Mouse (Mus musculus) heart, embryonic 12.5 days (tissue): ENCODE measurements around the gene Gpr173. TPM values are rescaled to one million over a fixed set of nuclear protein-coding genes. Genes with fewer than 3 reads are reported as not detected.
"Not testable (repeated sequence)": the region's sequence is repeated elsewhere in the genome, so short reads cannot be mapped to it uniquely, and the experiment has no call there.

Experiments used
- ATAC-seq: fragments of 200-750 bp; cut with Nextera tagmentation; 2 replicates; pipeline ENCODE4 v1.8.0; 2017; ENCODE audit warnings: moderate TSS enrichment, moderate library complexity; ENCODE audit not compliant: insufficient number of reproducible peaks, low FRiP score
- H3K27ac ChIP-seq: fragments of 300-500 bp; sonication (generic); 2 replicates; pipeline ENCODE4 v1.5.1; 2016; ENCODE audit warnings: mild to moderate bottlenecking, moderate library complexity; ENCODE audit not compliant: poor library complexity, severe bottlenecking
- H3K27me3 ChIP-seq: fragments of 300-500 bp; sonication (generic); replicated peaks from 2 replicates; pipeline ENCODE4 v1.6.1; 2016; ENCODE audit warnings: mild to moderate bottlenecking, moderate library complexity
- H3K36me3 ChIP-seq: fragments of 300-500 bp; sonication (generic); 2 replicates; pipeline ENCODE4 v1.6.1; 2016; ENCODE audit warnings: mild to moderate bottlenecking, moderate library complexity
- H3K4me1 ChIP-seq: fragments of 300-500 bp; sonication (generic); replicated peaks from 2 replicates; pipeline ENCODE4 v1.6.1; 2016; ENCODE audit warnings: mild to moderate bottlenecking
- H3K4me2 ChIP-seq: fragments of 300-500 bp; sonication (generic); 2 replicates; pipeline ENCODE4 v1.6.1; 2016; ENCODE audit warnings: mild to moderate bottlenecking, moderate library complexity
- H3K4me3 ChIP-seq: fragments of 300-500 bp; sonication (generic); 2 replicates; pipeline ENCODE4 v1.5.1; 2016; ENCODE audit warnings: mild to moderate bottlenecking
- H3K9ac ChIP-seq: fragments of 300-500 bp; sonication (generic); 2 replicates; pipeline ENCODE4 v1.6.1; 2016; ENCODE audit warnings: mild to moderate bottlenecking, moderate library complexity
- H3K9me3 ChIP-seq: fragments of 300-500 bp; sonication (generic); replicated peaks from 2 replicates; pipeline ENCODE4 v1.6.1; 2016; ENCODE audit warnings: mild to moderate bottlenecking, moderate library complexity
- WGBS: fragments of 180-500 bp; shearing (Covaris S2); methylation state at CpG from one replicate; pipeline ENCODE4 v1.1.7; 2016; 5-methylcytosine and 5-hydroxymethylcytosine counted together
- polyA plus RNA-seq: library from polyadenylated mRNA; unstranded; fragments of >200 nt; fragmentation: Nextera tagmentation; extraction: Ambion mirVana; gene quantifications from 2 replicates; pipeline ENCODE4 v1.2.1, GENCODE M21; 2016

Gpr173 gene
- polyA plus RNA-seq, 1 experiment from 2014 or later: 2.9 TPM

GRCm38 (mm10) chrX:152336546-152337332, 31.8 kb downstream of the Gpr173 start:
- H3K27me3 ChIP-seq: peaks cover 34% of the 10 kb centered on the region
- peak overlapping the region; percentile 34 for H3K4me3 ChIP-seq
- peak; percentile 98 for ATAC-seq
- H3K4me1 ChIP-seq: peaks cover 12% of the 10 kb centered on the region; the same call in 1 of the 2 replicates
- 16% methylated on average over 33 of the region's 33 CpGs for WGBS
- peaks cover 23% of the 10 kb centered on the region for H3K36me3 ChIP-seq
- H3K9ac ChIP-seq: peak overlapping the region; percentile 73
- H3K4me2 ChIP-seq: peak overlapping the region; percentile 63
- H3K9me3 ChIP-seq: no peaks in the 10 kb centered on the region
- peak overlapping the region; percentile 86 for H3K27ac ChIP-seq

- WGBS: 36% methylated on average over 4 of the region's 4 CpGs
- not testable (repeated sequence) for H3K27ac ChIP-seq, H3K9ac ChIP-seq, ATAC-seq, H3K4me1 ChIP-seq, H3K9me3 ChIP-seq
- peak overlapping the region; percentile 34 for H3K4me3 ChIP-seq
- peak overlapping the region; percentile 63 for H3K4me2 ChIP-seq
- H3K36me3 ChIP-seq: peaks cover 23% of the 10 kb centered on the region
- peaks cover 28% of the 10 kb centered on the region for H3K27me3 ChIP-seq
Measured at GRCm38 (mm10) chrX:152336123-152336522, 32.4 kb downstream of the Gpr173 start.

- H3K27ac ChIP-seq, H3K4me3 ChIP-seq, H3K9ac ChIP-seq, H3K4me2 ChIP-seq, H3K4me1 ChIP-seq, H3K36me3 ChIP-seq, ATAC-seq, H3K9me3 ChIP-seq: not testable (repeated sequence)
- H3K27me3 ChIP-seq: peaks cover 29% of the 10 kb centered on the region
Measured at GRCm38 (mm10) chrX:152329400-152329799, 39.1 kb downstream of the Gpr173 start.

DNA sequence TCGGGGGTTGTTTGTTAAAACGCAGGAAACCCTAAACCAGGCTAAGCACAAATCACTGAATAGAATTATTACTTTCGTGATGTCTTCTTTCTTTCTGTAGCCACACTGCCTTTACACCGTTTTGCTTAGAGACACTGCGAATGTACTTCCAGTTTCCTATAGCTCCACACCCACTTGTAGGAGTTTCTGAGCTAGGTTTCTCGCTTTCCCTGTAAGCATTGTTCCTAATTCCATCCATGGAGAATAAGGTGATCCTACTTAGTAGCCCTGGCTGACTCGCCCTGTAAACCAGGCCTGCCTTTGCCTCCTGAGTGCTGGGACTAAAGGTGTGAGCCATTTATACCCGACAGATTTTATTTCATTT, 40.8 kb downstream of the Gpr173 start:
- peaks cover 26% of the 10 kb centered on the region for H3K27me3 ChIP-seq
- H3K27ac ChIP-seq: peak overlapping the region; percentile 38; the same call in 1 of the 2 replicates
- 18% methylated on average over 8 of the region's 8 CpGs for WGBS
- 0 out of 2 replicates have a peak, but pooled peaks have one; percentile 18 for ATAC-seq
- H3K4me2 ChIP-seq: peak overlapping the region; percentile 71
- H3K9me3 ChIP-seq: no peaks in the 10 kb centered on the region
- no peaks in the 10 kb centered on the region for H3K36me3 ChIP-seq
- peak overlapping the region; percentile 71 for H3K4me3 ChIP-seq
- H3K9ac ChIP-seq: 0 out of 2 replicates have a peak overlapping the region, but pooled peaks have one; percentile 24
- H3K4me1 ChIP-seq: no peaks in the 10 kb centered on the region

GRCm38 (mm10) chrX:152326996-152327688, 41.4 kb downstream of the Gpr173 start, which contains the start of gene Kantr:
TSS of gene Kantr (minus strand) at chrX:152327495.
- peaks cover 26% of the 10 kb centered on the region for H3K27me3 ChIP-seq
- no peaks in the 10 kb centered on the region for H3K36me3 ChIP-seq
- no peaks in the 10 kb centered on the region for H3K4me1 ChIP-seq
- H3K27ac ChIP-seq: peak within 1 kb of the TSS; percentile 38
- no peaks in the 10 kb centered on the region for H3K9me3 ChIP-seq
- peak within 1 kb of the TSS; percentile 71 for H3K4me2 ChIP-seq
- H3K9ac ChIP-seq: peak within 1 kb of the TSS; percentile 77
- peak; percentile 98 for ATAC-seq
- WGBS: 5% methylated on average over 29 of the region's 29 CpGs
- peak within 1 kb of the TSS; percentile 71 for H3K4me3 ChIP-seq

- Histone ChIP-seq H3K4me1 (no peaks in the 10 kb centered on the region), H3K4me2 (no peak overlapping the region), H3K36me3 (no peaks in the 10 kb centered on the region), H3K9me3 (no peaks in the 10 kb centered on the region), H3K27ac (no peak overlapping the region), H3K9ac (no peak overlapping the region), H3K27me3 (peaks cover 17% of the 10 kb centered on the region; the same call in 1 of the 2 replicates), H3K4me3 (no peak overlapping the region)
- ATAC-seq: no peak
- WGBS: 95% methylated on average over 1 of the region's 1 CpGs
Measured at GRCm38 (mm10) chrX:152323584-152323983, 44.9 kb downstream of the Gpr173 start.

- 45% methylated on average over 2 of the region's 2 CpGs for WGBS
- Histone ChIP-seq H3K36me3 (no peaks in the 10 kb centered on the region), H3K9me3 (no peaks in the 10 kb centered on the region), H3K4me3 (no peak overlapping the region), H3K27ac (no peak overlapping the region), H3K4me1 (no peaks in the 10 kb centered on the region), H3K27me3 (peaks cover 17% of the 10 kb centered on the region; the same call in 1 of the 2 replicates), H3K9ac (no peak overlapping the region), H3K4me2 (no peak overlapping the region)
- ATAC-seq: no peak
Measured at GRCm38 (mm10) chrX:152322776-152323175, 45.7 kb downstream of the Gpr173 start.

GRCm38 (mm10) chrX:152320535-152320934, 48.0 kb downstream of the Gpr173 start:
- Histone ChIP-seq H3K27me3 (peaks cover 3% of the 10 kb centered on the region; the same call in 1 of the 2 replicates), H3K4me3 (no peak overlapping the region), H3K27ac (no peak overlapping the region), H3K9ac (no peak overlapping the region), H3K36me3 (no peaks in the 10 kb centered on the region; the same call in 1 of the 2 replicates), H3K4me1 (no peaks in the 10 kb centered on the region), H3K9me3 (no peaks in the 10 kb centered on the region), H3K4me2 (no peak overlapping the region)
- WGBS: 72% methylated on average over 4 of the region's 4 CpGs
- ATAC-seq: no peak

DNA sequence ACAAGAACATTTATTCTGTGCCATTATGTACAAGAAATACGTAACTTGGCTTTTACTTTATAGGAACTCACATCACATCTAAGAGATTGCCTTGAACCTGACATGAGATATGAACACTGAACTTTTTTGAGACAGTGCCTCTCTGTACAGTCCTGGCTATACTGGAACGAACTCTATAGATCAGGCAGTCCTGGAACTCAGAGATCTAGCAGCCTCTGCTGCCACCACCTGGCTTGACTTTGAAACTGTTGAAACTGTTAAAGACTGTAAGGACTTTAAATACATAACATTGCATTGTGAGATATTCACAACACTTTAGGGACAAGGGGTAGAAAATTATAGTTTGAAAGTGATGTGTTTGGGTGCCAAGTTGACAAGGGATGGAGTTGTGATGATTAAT, 60.6 kb downstream of the Gpr173 start:
- H3K4me1 ChIP-seq: no peaks in the 10 kb centered on the region
- H3K4me2 ChIP-seq: no peak overlapping the region
- H3K27ac ChIP-seq: no peak overlapping the region
- 0 out of 2 replicates have a peak, but pooled peaks have one; percentile 48 for ATAC-seq
- H3K36me3 ChIP-seq: no peaks in the 10 kb centered on the region
- H3K9ac ChIP-seq: no peak overlapping the region
- no peak overlapping the region for H3K4me3 ChIP-seq
- no peaks in the 10 kb centered on the region for H3K9me3 ChIP-seq
- H3K27me3 ChIP-seq: no peaks in the 10 kb centered on the region
- WGBS: 52% methylated on average over 2 of the region's 2 CpGs

GRCm38 (mm10) chrX:152307371-152307770, 61.1 kb downstream of the Gpr173 start:
- ATAC-seq: peak; percentile 66; the same call in 1 of the 2 replicates
- no peak overlapping the region for H3K9ac ChIP-seq
- H3K4me3 ChIP-seq: no peak overlapping the region
- H3K4me1 ChIP-seq: no peaks in the 10 kb centered on the region
- H3K36me3 ChIP-seq: no peaks in the 10 kb centered on the region
- H3K4me2 ChIP-seq: no peak overlapping the region
- no peaks in the 10 kb centered on the region for H3K27me3 ChIP-seq
- no peaks in the 10 kb centered on the region for H3K9me3 ChIP-seq
- no peak overlapping the region for H3K27ac ChIP-seq

GRCm38 (mm10) chrX:152306224-152306623, 62.3 kb downstream of the Gpr173 start:
- H3K4me1 ChIP-seq: no peaks in the 10 kb centered on the region
- H3K36me3 ChIP-seq: no peaks in the 10 kb centered on the region
- no peaks in the 10 kb centered on the region for H3K27me3 ChIP-seq
- 84% methylated on average over 2 of the region's 2 CpGs for WGBS
- no peak overlapping the region for H3K4me2 ChIP-seq
- H3K4me3 ChIP-seq: no peak overlapping the region
- no peak overlapping the region for H3K27ac ChIP-seq
- no peaks in the 10 kb centered on the region for H3K9me3 ChIP-seq
- ATAC-seq: no peak
- no peak overlapping the region for H3K9ac ChIP-seq
